ENCODE assay signal across 11 mouse cellular contexts in genomic region chr2:136558020-136558419, GRCm38 (mm10). TPM values are rescaled to one million over a fixed set of nuclear protein-coding genes. Genes with fewer than 3 reads are reported as not detected.
A peak's percentile ranks its signal among the peaks of the same experiment; 100 is the strongest.
DNase-seq lines count a peak whose midpoint lies in the region; ATAC-seq and TF ChIP-seq lines count a peak whose summit lies in the region.
"Had no signal": no experiment of that assay in that cellular context is flagged by ENCODE, and none has a peak within 500 bp of the region (broad histone marks: within the 10 kb centered on the region; RNA-seq: fewer than 3 reads in every experiment).

No protein-coding gene starts in this region.

- ATAC-seq in lung, embryonic 14.5 days (ENCODE audit: insufficient read depth), result no peak
- ATAC-seq in liver, postnatal 0 days, result no peak

- no peaks in the 10 kb centered on the region for H3K4me1 ChIP-seq in heart, adult 2 months (ENCODE audit: control insufficient read depth, insufficient read depth, low read length)
- no peaks in the 10 kb centered on the region for H3K4me1 ChIP-seq in lung, embryonic 14.5 days (ENCODE audit: insufficient read depth)
- no peaks in the 10 kb centered on the region for H3K4me1 ChIP-seq in liver, postnatal 0 days (ENCODE audit: insufficient read depth)
- H3K4me1 ChIP-seq: embryonic facial prominence, embryonic 15.5 days; neural tube, embryonic 15.5 days had no signal

- no peaks in the 10 kb centered on the region for H3K36me3 ChIP-seq in heart, adult 2 months (ENCODE audit: control insufficient read depth, insufficient read depth, low read length)
- H3K36me3 ChIP-seq in lung, embryonic 14.5 days (ENCODE audit: insufficient read depth), result no peaks in the 10 kb centered on the region
- H3K36me3 ChIP-seq in liver, postnatal 0 days (replicated peaks; ENCODE audit: insufficient read depth, low read length), result no peaks in the 10 kb centered on the region
- H3K36me3 ChIP-seq: embryonic facial prominence, embryonic 15.5 days; neural tube, embryonic 15.5 days had no signal

- DNase-seq in heart, adult 2 months, result no peak
- no peak for DNase-seq in heart, adult 9 months (ENCODE audit: low spot score in 2 of 2)
- peak; percentile 24 for DNase-seq in lung, embryonic 14.5 days
- no peak for DNase-seq in lung, postnatal 4 days
- peak; percentile 4 for DNase-seq in WW6 (ENCODE audit: low read depth, low spot score)
- DNase-seq in liver, postnatal 0 days, result no peak
- DNase-seq in T-cell, adult 2 months (ENCODE audit: low spot score), result no peak
- no peak for DNase-seq in frontal cortex, postnatal 10 days (ENCODE audit: low spot score in 2 of 2)
- DNase-seq: heart, adult 18-20 months had no signal

- H3K79me2 ChIP-seq in heart, adult 2 months (replicated peaks; ENCODE audit: control insufficient read depth, insufficient read depth, low read length), result no peaks in the 10 kb centered on the region

- intact Hi-C loops in heart, adult 2 months (cut with DNase I), result no loop called here

- 70% methylated on average over 5 of the region's 5 CpGs for WGBS in heart, adult 2 months
- 64% methylated on average over 5 of the region's 5 CpGs for WGBS in lung, embryonic 14.5 days
- 61% methylated on average over 5 of the region's 5 CpGs for WGBS in liver, postnatal 0 days (ENCODE audit: insufficient replicate concordance)

- TF ChIP-seq POLR2A in heart, adult 2 months (IDR thresholded peaks at IDR 0.05; ENCODE audit: insufficient read depth, low read depth, low read length), result no peak

- no peak overlapping the region for H3K4me3 ChIP-seq in heart, adult 2 months
- no peak overlapping the region for H3K4me3 ChIP-seq in lung, embryonic 14.5 days (ENCODE audit: low read depth, low read length)
- H3K4me3 ChIP-seq in liver, postnatal 0 days (ENCODE audit: low read depth, low read length), result no peak overlapping the region
- H3K4me3 ChIP-seq: embryonic facial prominence, embryonic 15.5 days; neural tube, embryonic 15.5 days had no signal

- no peak overlapping the region for H3K4me2 ChIP-seq in lung, embryonic 14.5 days
- H3K4me2 ChIP-seq in liver, postnatal 0 days (ENCODE audit: low read depth, low read length), result no peak overlapping the region
- H3K4me2 ChIP-seq: embryonic facial prominence, embryonic 15.5 days; neural tube, embryonic 15.5 days had no signal

- no peaks in the 10 kb centered on the region for H3K9me3 ChIP-seq in lung, embryonic 14.5 days (ENCODE audit: low read depth, low read length)
- H3K9me3 ChIP-seq in liver, postnatal 0 days (ENCODE audit: low read length), result no peaks in the 10 kb centered on the region
- H3K9me3 ChIP-seq: embryonic facial prominence, embryonic 15.5 days; neural tube, embryonic 15.5 days had no signal

- H3K27ac ChIP-seq in heart, adult 2 months, result no peak overlapping the region
- H3K27ac ChIP-seq in lung, embryonic 14.5 days (ENCODE audit: low read depth), result no peak overlapping the region
- H3K27ac ChIP-seq in liver, postnatal 0 days (ENCODE audit: low read depth), result no peak overlapping the region
- H3K27ac ChIP-seq: embryonic facial prominence, embryonic 15.5 days; neural tube, embryonic 15.5 days had no signal

- TF ChIP-seq EP300 in heart, adult 2 months (IDR thresholded peaks at IDR 0.05; ENCODE audit: insufficient read depth, low read depth, low read length), result no peak
- TF ChIP-seq EP300 in liver, postnatal 0 days (IDR thresholded peaks at IDR 0.05; ENCODE audit: low read depth), result no peak

- peak; percentile 15; the same call in 1 of the 2 replicates for TF ChIP-seq CTCF in heart, adult 2 months (IDR thresholded peaks at IDR 0.05)
- TF ChIP-seq CTCF in lung, embryonic 14.5 days (IDR thresholded peaks at IDR 0.05; ENCODE audit: low read depth), result peak; percentile 38; the same call in 1 of the 2 replicates
- peak; percentile 39; the same call in 1 of the 2 replicates for TF ChIP-seq CTCF in liver, postnatal 0 days (IDR thresholded peaks at IDR 0.05; ENCODE audit: low read depth)

- H3K27me3 ChIP-seq in heart, adult 2 months (ENCODE audit: control insufficient read depth, insufficient read depth, low read length), result no peaks in the 10 kb centered on the region
- no peaks in the 10 kb centered on the region for H3K27me3 ChIP-seq in lung, embryonic 14.5 days (ENCODE audit: insufficient read depth, low read length)
- H3K27me3 ChIP-seq in liver, postnatal 0 days (ENCODE audit: insufficient read depth, low read length), result no peaks in the 10 kb centered on the region
- H3K27me3 ChIP-seq: embryonic facial prominence, embryonic 15.5 days; neural tube, embryonic 15.5 days had no signal

- H3K9ac ChIP-seq in heart, adult 2 months (ENCODE audit: low read depth, low read length), result no peak overlapping the region
- H3K9ac ChIP-seq in lung, embryonic 14.5 days, result no peak overlapping the region
- H3K9ac ChIP-seq in liver, postnatal 0 days (replicated peaks), result no peak overlapping the region
- H3K9ac ChIP-seq: embryonic facial prominence, embryonic 15.5 days; neural tube, embryonic 15.5 days had no signal

RNA-seq across cellular contexts. Expression of gene Ankef1, which starts 56.3 kb away (rescaled TPM):
- total RNA-seq in heart, adult 2 months (2021), result under 1 TPM; 0.36 to 0.39 TPM
- 1.2 and 1.7 TPM in 2 replicates for polyA plus RNA-seq in heart, adult 2 months (2012; rRNA removed)
- polyA plus RNA-seq in lung, embryonic 14.5 days (2014; fragmentation: Nextera tagmentation; extraction: Ambion mirVana), result 0.16 and 0.39 TPM in 2 replicates
- polyA plus RNA-seq in liver, postnatal 0 days (2015; fragmentation: Nextera tagmentation; extraction: Ambion mirVana), result not detected in 2 replicates

Comparison
In these comparisons a context has a peak if more than half of its experiments do, and no peak if none do; other contexts are left out.
1. DNase-seq: peak in lung, embryonic 14.5 days (single experiment) and WW6 (single experiment); none in heart, adult 2 months (0 of 2), heart, adult 9 months (0 of 2), lung, postnatal 4 days (0 of 2), liver, postnatal 0 days (single experiment), T-cell, adult 2 months (single experiment) and frontal cortex, postnatal 10 days (0 of 2).
2. Peak in every context shown above with its lines, with median percentiles within 50 percentile points of each other: CTCF ChIP-seq.